Mouse (Mus musculus) lung, postnatal 0 days (tissue): ENCODE results near the gene 1700037C18Rik.

Source experiments
- CTCF ChIP-seq: IDR thresholded peaks from 2 replicates; pipeline ENCODE4 v1.5.1; 2016; ENCODE audit warnings: antibody characterized with exemption, mild to moderate bottlenecking
- EP300 ChIP-seq: IDR thresholded peaks from 2 replicates; pipeline ENCODE4 v1.6.1; 2016; ENCODE audit warnings: antibody characterized with exemption, mild to moderate bottlenecking, control low read depth

DNA sequence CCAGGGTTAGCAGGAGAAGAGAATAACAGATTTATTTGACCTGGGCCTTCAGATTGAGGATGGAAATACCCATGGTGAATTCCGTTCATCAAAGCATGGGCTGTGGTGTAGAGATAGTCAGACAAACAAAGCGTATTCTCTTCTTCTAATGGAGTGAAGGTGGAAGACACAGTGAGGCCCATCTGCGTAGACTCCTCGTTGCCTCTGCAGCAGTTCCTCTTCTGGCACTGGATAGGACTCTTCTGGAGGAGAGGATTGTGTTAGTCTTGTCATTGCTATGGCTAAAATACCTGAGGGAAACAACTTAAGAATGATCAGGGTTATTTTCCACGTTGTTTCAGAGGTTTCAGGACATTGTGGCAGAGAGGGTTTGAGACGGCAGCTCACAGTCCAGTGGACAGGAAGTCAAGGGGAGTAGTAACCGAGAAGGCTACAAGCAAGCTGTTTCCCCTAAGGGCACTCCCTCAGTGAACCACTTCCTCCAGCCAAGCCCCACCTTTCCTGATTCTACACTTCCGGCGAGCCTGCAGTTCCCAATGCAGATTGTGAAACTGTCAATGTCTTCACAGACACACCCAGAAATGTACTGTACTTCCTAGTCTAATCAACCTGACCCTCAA lies 13.2 kb downstream of the 1700037C18Rik start:
- TF ChIP-seq CTCF = no peak
- TF ChIP-seq EP300 = peak; percentile 89
